Mouse (Mus musculus): ENCODE results near the gene Gmppb. TPM values are rescaled to one million over a fixed set of nuclear protein-coding genes. Genes with fewer than 3 reads are reported as not detected.
"Not testable (repeated sequence)": the region's sequence is repeated elsewhere in the genome, so short reads cannot be mapped to it uniquely, and the experiment has no call there.

The Gmppb gene
- polyA plus RNA-seq (2016; fragmentation: Nextera tagmentation; extraction: Ambion mirVana), result 30.4 and 30.7 TPM in 2 replicates

- Histone ChIP-seq H3K27me3 (ENCODE audit: insufficient read depth, poor library complexity, severe bottlenecking) (no peaks in the 10 kb centered on the region), H3K9me3 (no peaks in the 10 kb centered on the region), H3K36me3 (peaks cover 58% of the 10 kb centered on the region), H3K27ac (peak within 1 kb of the TSS; percentile 84), H3K4me1 (peaks cover 44% of the 10 kb centered on the region), H3K4me3 (peak within 1 kb of the TSS; percentile 69)
- WGBS, result under 1% methylated on average over 36 of the region's 39 CpGs
- peak; percentile 99 for DNase-seq (ENCODE audit: low spot score)
Measured at GRCm38 (mm10) chr9:108049016-108049455, at the start of gene Gmppb. Gmppb (plus strand) TSS chr9:108049242.

GRCm38 (mm10) chr9:108001922-108002770, 46.9 kb upstream of the Gmppb start, which contains the start of gene Ip6k1:
Ip6k1 (plus strand) TSS chr9:108002501.
- Histone ChIP-seq H3K36me3 (0 out of 2 replicates have a peak, but pooled peaks cover 7% of the 10 kb centered on the region), H3K27ac (peak within 1 kb of the TSS; percentile 98), H3K4me3 (peak within 1 kb of the TSS; percentile 99), H3K4me1 (peaks cover 26% of the 10 kb centered on the region), H3K27me3 (ENCODE audit: insufficient read depth, poor library complexity, severe bottlenecking) (no peaks in the 10 kb centered on the region), H3K9me3 (no peaks in the 10 kb centered on the region)
- under 1% methylated on average over 51 of the region's 51 CpGs for WGBS
- peak; percentile 100 for DNase-seq (ENCODE audit: low spot score)

DNA sequence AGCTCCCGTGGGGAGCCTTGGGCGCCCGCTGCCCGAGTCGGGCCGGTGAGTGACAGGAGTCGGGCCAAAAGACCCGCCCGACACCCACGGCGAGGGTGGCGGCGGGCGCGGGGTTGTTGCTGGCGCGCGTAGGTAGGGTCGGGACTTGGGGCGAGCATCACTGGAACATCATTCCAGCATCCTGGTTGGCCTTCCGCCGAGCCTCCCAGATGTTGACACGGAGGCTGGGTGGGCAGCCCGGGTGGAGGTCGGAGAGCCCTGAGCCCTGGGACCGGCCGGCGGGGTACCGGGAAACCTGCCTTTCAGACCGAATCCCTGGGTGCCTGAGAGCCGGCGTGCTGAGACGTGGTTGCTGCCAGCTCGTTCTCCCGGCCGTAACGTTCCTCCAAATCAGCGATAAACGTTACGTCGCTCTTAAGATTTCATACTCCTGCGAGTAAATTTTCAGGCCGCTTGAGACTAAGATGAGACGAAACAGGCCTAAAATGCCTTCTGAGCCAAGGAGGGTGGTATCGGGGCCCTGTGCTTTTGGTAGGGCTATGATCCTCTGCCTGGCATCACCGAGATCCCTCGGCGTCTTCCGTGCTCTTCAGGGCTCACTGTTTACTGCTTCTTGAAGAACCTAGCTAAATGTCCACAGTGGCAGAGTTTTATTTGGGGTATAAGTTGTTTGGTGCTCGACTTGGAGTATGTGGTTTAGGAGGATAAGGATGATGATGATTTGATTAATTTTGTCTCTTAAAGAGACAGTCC, 46.1 kb upstream of the Gmppb start:
- Histone ChIP-seq H3K4me3 (peak overlapping the region; percentile 99), H3K4me1 (peaks cover 26% of the 10 kb centered on the region), H3K9me3 (no peaks in the 10 kb centered on the region), H3K27me3 (ENCODE audit: insufficient read depth, poor library complexity, severe bottlenecking) (no peaks in the 10 kb centered on the region), H3K27ac (peak overlapping the region; percentile 98), H3K36me3 (0 out of 2 replicates have a peak, but pooled peaks cover 7% of the 10 kb centered on the region)
- under 1% methylated on average over 50 of the region's 50 CpGs for WGBS
- DNase-seq (ENCODE audit: low spot score), result no peak

DNA sequence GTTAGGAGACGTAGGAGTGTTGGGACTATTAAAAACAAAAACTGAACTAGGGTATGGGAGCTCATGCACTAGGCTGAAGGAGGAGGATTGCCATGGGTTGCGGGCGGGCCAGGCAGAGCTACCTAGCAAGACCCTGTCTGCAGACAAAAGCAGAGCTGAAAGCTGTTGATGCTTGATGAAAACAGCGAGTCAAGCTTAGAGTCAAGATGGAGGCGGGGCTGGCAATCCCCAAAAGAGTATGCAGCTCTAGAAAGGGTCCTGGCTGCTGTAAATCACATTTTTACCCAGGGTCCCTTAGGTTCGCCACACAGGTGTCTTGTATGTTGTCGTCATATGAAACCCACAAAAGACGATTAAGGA, 45.5 kb upstream of the Gmppb start:
- peak overlapping the region; percentile 98 for H3K27ac ChIP-seq

DNA sequence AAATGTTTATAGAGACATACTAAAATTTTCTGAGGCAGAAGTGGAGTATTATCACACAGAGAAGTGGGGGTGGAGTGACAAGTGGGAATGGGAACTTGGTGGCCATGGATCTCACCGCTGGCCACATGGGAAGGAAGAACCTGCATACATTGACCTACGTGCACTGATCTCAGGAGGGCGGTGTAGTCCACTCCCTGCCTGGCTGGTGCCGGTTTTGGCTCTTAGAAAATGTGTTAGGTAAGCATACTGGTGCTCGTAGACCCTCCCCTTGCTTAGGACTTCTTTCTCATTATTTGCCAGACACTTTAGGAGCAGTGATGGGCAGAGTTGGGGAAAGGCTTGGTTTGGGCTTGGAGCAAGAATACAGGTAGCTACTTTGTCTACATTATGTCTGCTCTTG, 41.0 kb upstream of the Gmppb start:
- 84% methylated on average over 5 of the region's 5 CpGs for WGBS
- Histone ChIP-seq H3K9me3 (no peaks in the 10 kb centered on the region), H3K27me3 (ENCODE audit: insufficient read depth, poor library complexity, severe bottlenecking) (no peaks in the 10 kb centered on the region), H3K27ac (no peak overlapping the region), H3K4me3 (no peak overlapping the region), H3K4me1 (peaks cover 23% of the 10 kb centered on the region), H3K36me3 (peaks cover 19% of the 10 kb centered on the region)
- DNase-seq (ENCODE audit: low spot score), result no peak

More for the DNA sequence above, 45.5 kb upstream of the Gmppb start:
- no peak for DNase-seq (ENCODE audit: low spot score)
- Histone ChIP-seq H3K4me3 (peak overlapping the region; percentile 99), H3K4me1 (peaks cover 29% of the 10 kb centered on the region), H3K27me3 (ENCODE audit: insufficient read depth, poor library complexity, severe bottlenecking) (no peaks in the 10 kb centered on the region), H3K36me3 (0 out of 2 replicates have a peak, but pooled peaks cover 9% of the 10 kb centered on the region), H3K9me3 (no peaks in the 10 kb centered on the region)
- 31% methylated on average over 8 of the region's 8 CpGs for WGBS

DNA sequence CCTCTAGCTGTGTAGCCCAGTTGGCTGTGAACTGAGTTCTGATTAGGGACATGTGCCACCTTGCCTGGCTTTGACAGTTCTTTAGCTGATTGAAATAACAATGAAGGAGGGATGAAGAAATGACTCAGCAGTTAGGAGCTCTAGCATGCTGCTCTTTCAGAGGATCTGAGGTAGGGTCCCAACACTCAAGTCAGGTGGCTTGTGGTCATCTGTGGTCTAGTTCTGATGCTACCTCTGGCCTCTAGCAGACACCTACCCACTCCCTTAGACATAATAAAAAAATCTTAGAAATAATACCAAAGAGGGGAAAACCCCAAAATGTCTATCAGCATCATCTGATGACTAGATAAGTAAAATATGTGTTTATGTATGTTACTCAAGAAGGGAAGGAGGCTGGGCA, 38.7 kb upstream of the Gmppb start:
- Histone ChIP-seq H3K27ac (no peak overlapping the region), H3K9me3 (no peaks in the 10 kb centered on the region), H3K27me3 (ENCODE audit: insufficient read depth, poor library complexity, severe bottlenecking) (no peaks in the 10 kb centered on the region), H3K4me3 (no peak overlapping the region), H3K36me3 (peaks cover 24% of the 10 kb centered on the region), H3K4me1 (peaks cover 3% of the 10 kb centered on the region; the same call in 1 of the 2 replicates)
- no peak for DNase-seq (ENCODE audit: low spot score)

DNA sequence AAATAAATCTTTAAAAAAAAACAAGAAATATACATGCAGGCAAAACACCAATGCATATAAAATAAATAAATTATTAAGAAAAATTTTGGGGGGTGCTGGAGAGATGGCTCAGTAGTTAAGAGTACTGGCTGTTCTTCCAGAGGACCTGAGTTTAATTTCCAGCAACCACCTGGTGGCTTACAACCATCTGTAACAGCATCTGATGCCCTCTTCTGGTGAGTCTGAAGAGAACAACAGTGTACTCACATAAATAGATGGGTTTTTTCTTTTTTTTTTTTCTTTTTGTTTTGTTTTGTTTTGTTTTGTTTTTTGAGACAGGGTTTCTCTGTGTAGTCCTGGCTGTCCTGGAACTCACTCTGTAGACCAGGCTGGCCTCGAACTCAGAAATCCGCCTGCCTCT, 35.5 kb upstream of the Gmppb start:
- peaks cover 29% of the 10 kb centered on the region for H3K36me3 ChIP-seq
- H3K9me3 ChIP-seq; H3K4me3 ChIP-seq; H3K27me3 ChIP-seq (ENCODE audit: insufficient read depth, poor library complexity, severe bottlenecking); H3K27ac ChIP-seq; DNase-seq (ENCODE audit: low spot score); H3K4me1 ChIP-seq: not testable (repeated sequence)
- WGBS, result 95% methylated on average over 2 of the region's 2 CpGs

GRCm38 (mm10) chr9:108017127-108017526, 31.9 kb upstream of the Gmppb start:
- no peak for DNase-seq (ENCODE audit: low spot score)
- peaks cover 27% of the 10 kb centered on the region for H3K36me3 ChIP-seq
- 85% methylated on average over 3 of the region's 3 CpGs for WGBS
- H3K9me3 ChIP-seq, result no peaks in the 10 kb centered on the region
- peaks cover 7% of the 10 kb centered on the region; the same call in 1 of the 2 replicates for H3K4me1 ChIP-seq
- no peak overlapping the region for H3K4me3 ChIP-seq
- no peaks in the 10 kb centered on the region for H3K27me3 ChIP-seq (ENCODE audit: insufficient read depth, poor library complexity, severe bottlenecking)
- H3K27ac ChIP-seq, result no peak overlapping the region

GRCm38 (mm10) chr9:108020741-108021140, 28.3 kb upstream of the Gmppb start:
- Histone ChIP-seq H3K27ac (peak overlapping the region; percentile 59; the same call in 1 of the 2 replicates), H3K9me3 (no peaks in the 10 kb centered on the region), H3K27me3 (ENCODE audit: insufficient read depth, poor library complexity, severe bottlenecking) (no peaks in the 10 kb centered on the region), H3K36me3 (peaks cover 27% of the 10 kb centered on the region), H3K4me1 (peaks cover 7% of the 10 kb centered on the region; the same call in 1 of the 2 replicates), H3K4me3 (no peak overlapping the region)
- WGBS, result 87% methylated on average over 1 of the region's 1 CpGs
- no peak for DNase-seq (ENCODE audit: low spot score)

DNA sequence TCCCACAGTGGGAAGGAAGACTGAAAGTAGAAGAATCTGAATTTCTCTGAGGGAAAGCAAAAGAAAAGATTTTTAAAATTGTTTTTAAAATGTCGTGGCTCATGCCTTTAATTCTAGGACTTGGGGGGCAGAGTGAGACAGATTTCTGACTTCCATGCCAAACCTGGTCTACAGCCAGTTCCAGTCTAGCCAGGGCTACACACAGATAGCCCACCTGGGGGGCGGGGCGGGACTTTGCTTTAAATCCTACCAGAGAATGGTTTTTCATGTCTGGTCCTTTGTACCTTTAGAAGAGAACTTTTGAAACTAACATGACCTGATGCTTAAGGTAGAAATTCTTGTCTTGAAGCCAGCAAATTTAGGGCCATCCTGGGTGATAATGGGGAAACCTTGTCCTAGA, 25.8 kb upstream of the Gmppb start:
- no peak for DNase-seq (ENCODE audit: low spot score)
- 90% methylated on average over 3 of the region's 3 CpGs for WGBS

GRCm38 (mm10) chr9:108026584-108026983, 22.5 kb upstream of the Gmppb start:
- no peaks in the 10 kb centered on the region for H3K27me3 ChIP-seq (ENCODE audit: insufficient read depth, poor library complexity, severe bottlenecking)
- no peak overlapping the region for H3K27ac ChIP-seq
- H3K36me3 ChIP-seq, result peaks cover 55% of the 10 kb centered on the region
- 0 out of 2 replicates have a peak, but pooled peaks cover 2% of the 10 kb centered on the region for H3K9me3 ChIP-seq
- H3K4me1 ChIP-seq, result no peaks in the 10 kb centered on the region
- H3K4me3 ChIP-seq, result no peak overlapping the region
- WGBS, result 90% methylated on average over 3 of the region's 3 CpGs
- no peak for DNase-seq (ENCODE audit: low spot score)

More for the DNA sequence above, 25.8 kb upstream of the Gmppb start:
- no peaks in the 10 kb centered on the region for H3K27me3 ChIP-seq (ENCODE audit: insufficient read depth, poor library complexity, severe bottlenecking)
- 0 out of 2 replicates have a peak, but pooled peaks cover 2% of the 10 kb centered on the region for H3K9me3 ChIP-seq
- peaks cover 44% of the 10 kb centered on the region for H3K36me3 ChIP-seq
- no peak overlapping the region for H3K27ac ChIP-seq
- no peak overlapping the region for H3K4me3 ChIP-seq
- peaks cover 7% of the 10 kb centered on the region; the same call in 1 of the 2 replicates for H3K4me1 ChIP-seq

GRCm38 (mm10) chr9:108027867-108028266, 21.2 kb upstream of the Gmppb start:
- H3K27ac ChIP-seq, result no peak overlapping the region
- DNase-seq (ENCODE audit: low spot score), result no peak
- no peaks in the 10 kb centered on the region for H3K4me1 ChIP-seq
- 0 out of 2 replicates have a peak, but pooled peaks cover 2% of the 10 kb centered on the region for H3K9me3 ChIP-seq
- H3K36me3 ChIP-seq, result peaks cover 68% of the 10 kb centered on the region
- WGBS, result 96% methylated on average over 3 of the region's 3 CpGs
- H3K27me3 ChIP-seq (ENCODE audit: insufficient read depth, poor library complexity, severe bottlenecking), result no peaks in the 10 kb centered on the region
- H3K4me3 ChIP-seq, result no peak overlapping the region

GRCm38 (mm10) chr9:108032126-108032525, 16.9 kb upstream of the Gmppb start:
- Histone ChIP-seq H3K36me3 (peaks cover 69% of the 10 kb centered on the region), H3K9me3 (0 out of 2 replicates have a peak, but pooled peaks cover 2% of the 10 kb centered on the region), H3K4me1 (no peaks in the 10 kb centered on the region), H3K27me3 (ENCODE audit: insufficient read depth, poor library complexity, severe bottlenecking) (no peaks in the 10 kb centered on the region), H3K27ac (no peak overlapping the region), H3K4me3 (no peak overlapping the region)
- WGBS, result 88% methylated on average over 5 of the region's 5 CpGs
- DNase-seq (ENCODE audit: low spot score), result no peak

Data from heart, embryonic 10.5 days (tissue).